ENCODE assay signal across 1 mouse cellular context in the genomic region with DNA sequence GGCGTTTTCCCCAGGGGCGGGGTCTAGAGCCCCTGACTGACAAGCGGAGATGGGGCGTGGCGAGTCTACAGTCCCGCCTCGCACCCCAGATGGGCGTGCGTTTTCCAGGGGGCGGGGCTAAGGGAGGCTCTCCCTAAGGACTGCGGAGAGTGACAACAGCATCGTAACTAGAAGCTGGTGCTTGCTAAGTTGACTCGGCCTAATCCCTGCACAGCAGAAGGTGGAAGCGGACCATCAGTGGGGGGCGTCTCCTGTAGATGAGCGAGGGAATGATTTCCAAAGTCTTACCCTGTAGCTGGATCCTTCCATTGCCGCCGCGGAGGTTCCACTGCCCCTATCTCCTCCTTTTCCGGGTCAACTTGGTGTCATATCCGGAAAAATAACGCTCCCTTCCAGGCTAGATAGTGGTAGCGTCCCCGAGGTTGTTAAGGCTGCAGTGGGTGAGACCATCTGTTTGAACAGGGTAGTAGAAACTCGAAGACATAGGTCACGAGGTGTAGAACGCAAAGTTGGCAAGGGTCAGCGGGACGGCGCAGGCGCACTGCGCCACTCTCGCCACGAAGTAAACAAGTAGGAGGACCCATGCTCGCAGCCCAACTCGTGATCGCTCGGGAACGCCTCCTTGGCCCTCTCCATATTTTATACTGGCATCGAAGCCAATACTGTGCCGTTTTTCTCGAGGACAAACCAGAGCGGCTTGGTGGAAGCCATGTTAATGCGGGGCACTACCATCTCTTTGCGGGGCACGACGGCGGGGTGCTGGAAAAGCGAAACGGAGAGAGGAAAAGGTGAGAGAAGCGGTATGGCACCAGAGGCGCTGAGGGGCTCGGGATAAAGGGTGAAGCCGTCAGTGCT.
TF ChIP-seq lines count a peak whose summit lies in the region.

TSS of gene Akt1s1 (plus strand) at position 431 of the 855 bp plus-strand sequence.
TSS of gene Tbc1d17 (minus strand) at position 519 of the 855 bp plus-strand sequence.

TF ChIP-seq in CH12.LX, 34 proteins besides CTCF, POLR2A, EP300 and RAD21 (continued from another document):
- peak; percentile 91 for TF ChIP-seq SIN3A (IDR thresholded peaks at IDR 0.05; ENCODE audit: low read length)
- 0 out of 2 replicates have a peak, but pooled peaks have one; percentile 53 for TF ChIP-seq MXI1 (IDR thresholded peaks at IDR 0.05; ENCODE audit: low read depth, low read length)
- TF ChIP-seq ZKSCAN1 (IDR thresholded peaks at IDR 0.05; ENCODE audit: borderline replicate concordance, low read depth, low read length): no peak
- TF ChIP-seq JUN (IDR thresholded peaks at IDR 0.05; ENCODE audit: insufficient read depth, low read depth, low read length): 0 out of 2 replicates have a peak, but pooled peaks have one; percentile 15
- TF ChIP-seq UBTF (IDR thresholded peaks at IDR 0.05; ENCODE audit: low read depth, low read length): peak; percentile 22; the same call in 1 of the 2 replicates
- peak; percentile 30; the same call in 1 of the 2 replicates for TF ChIP-seq MAFK (IDR thresholded peaks at IDR 0.05; ENCODE audit: insufficient replicate concordance, low read length)
- TF ChIP-seq IRF4 (IDR thresholded peaks at IDR 0.05; ENCODE audit: low read depth, low read length): peak; percentile 70
- TF ChIP-seq ZC3H11A (IDR thresholded peaks at IDR 0.05; ENCODE audit: low read depth, low read length): no peak
- peak; percentile 17; the same call in 1 of the 2 replicates for TF ChIP-seq GABPA (IDR thresholded peaks at IDR 0.05; ENCODE audit: insufficient replicate concordance, low read depth, low read length)
- TF ChIP-seq POLR2AphosphoS2 (IDR thresholded peaks at IDR 0.05; ENCODE audit: low read depth, low read length): no peak
- peak; percentile 91 for TF ChIP-seq USF1 (IDR thresholded peaks at IDR 0.05; ENCODE audit: low read depth, low read length)
- peak; percentile 65 for TF ChIP-seq ETS1 (conservative IDR thresholded peaks at IDR 0.05; ENCODE audit: low read depth, low read length)
- TF ChIP-seq HCFC1 (IDR thresholded peaks at IDR 0.05; ENCODE audit: low read depth, low read length): peak; percentile 86
- peak; percentile 86 for TF ChIP-seq NRF1 (IDR thresholded peaks at IDR 0.05; ENCODE audit: low read depth, low read length)
- TF ChIP-seq RCOR1 (conservative IDR thresholded peaks at IDR 0.05; ENCODE audit: low read depth, low read length): peak; percentile 99
- TF ChIP-seq SMC3 (IDR thresholded peaks at IDR 0.05; ENCODE audit: low read depth, low read length): no peak
- TF ChIP-seq ZMIZ1 (IDR thresholded peaks at IDR 0.05; ENCODE audit: low read depth, low read length): peak; percentile 76; the same call in 1 of the 2 replicates
- TF ChIP-seq CHD1 (IDR thresholded peaks at IDR 0.05; ENCODE audit: low read depth, low read length): peak; percentile 99
- TF ChIP-seq TBP (conservative IDR thresholded peaks at IDR 0.05; ENCODE audit: low read depth, low read length): no peak
- TF ChIP-seq MEF2A (IDR thresholded peaks at IDR 0.05; ENCODE audit: borderline replicate concordance, low read depth, low read length): peak; percentile 40
- TF ChIP-seq PAX5 (IDR thresholded peaks at IDR 0.05; ENCODE audit: low read length): no peak
- peak; percentile 93 for TF ChIP-seq BHLHE40 (IDR thresholded peaks at IDR 0.05; ENCODE audit: low read depth, low read length)
- peak; percentile 87 for TF ChIP-seq USF2 (conservative IDR thresholded peaks at IDR 0.05; ENCODE audit: low read depth, low read length)
- peak; percentile 97 for TF ChIP-seq MAX (IDR thresholded peaks at IDR 0.05; ENCODE audit: low read length)
- TF ChIP-seq JUND (conservative IDR thresholded peaks at IDR 0.05; ENCODE audit: low read depth, low read length): 0 out of 2 replicates have a peak, but pooled peaks have one; percentile 27
- peak; percentile 92 for TF ChIP-seq MAZ (IDR thresholded peaks at IDR 0.05; ENCODE audit: low read depth, low read length)
- TF ChIP-seq ZNF384 (IDR thresholded peaks at IDR 0.05; ENCODE audit: low read depth, low read length): no peak
- TF ChIP-seq ELF1 (IDR thresholded peaks at IDR 0.05; ENCODE audit: low read depth, low read length): peak; percentile 81
- TF ChIP-seq CHD2 (IDR thresholded peaks at IDR 0.05; ENCODE audit: low read length): peak; percentile 85; the same call in 1 of the 2 replicates
